Mouse (Mus musculus): Measurements from ENCODE around the gene Enox1. TPM values are rescaled to one million over a fixed set of nuclear protein-coding genes. Genes with fewer than 3 reads are reported as not detected.

Gene Enox1
- polyA plus RNA-seq, 1 experiment: 0.30 TPM

DNA sequence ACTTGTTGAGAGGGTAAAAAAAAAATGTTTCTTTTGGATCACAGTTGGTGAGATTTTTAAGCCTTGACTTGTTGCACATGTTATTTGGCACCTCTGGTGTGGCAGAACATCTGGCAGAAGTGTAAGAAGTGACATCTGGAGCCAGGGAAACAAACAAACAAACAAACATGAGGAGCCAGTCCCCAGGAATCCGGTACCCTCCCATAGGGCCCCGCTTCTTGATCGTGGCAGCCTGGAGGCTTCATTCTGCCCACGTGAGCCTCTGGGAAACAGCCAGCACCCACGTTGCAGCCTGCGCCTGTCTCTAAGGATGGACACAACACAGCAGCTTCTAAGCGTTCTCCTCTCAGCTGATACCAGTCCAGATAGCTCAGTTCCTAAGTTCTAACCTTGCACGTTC is 211.8 kb downstream of the Enox1 start:
- Histone ChIP-seq H3K4me1 (ENCODE audit: control insufficient read depth, insufficient read depth, insufficient read length, low read length) (no peaks in the 10 kb centered on the region), H3K4me3 (ENCODE audit: low read depth, low read length) (no peak overlapping the region), H3K27ac (ENCODE audit: insufficient read depth, low read depth, low read length) (no peak overlapping the region), H3K36me3 (ENCODE audit: control insufficient read depth, insufficient read depth, low read length) (no peaks in the 10 kb centered on the region), H3K27me3 (ENCODE audit: control insufficient read depth, insufficient read depth, low read length) (no peaks in the 10 kb centered on the region)
- no peak for TF ChIP-seq POLR2A (IDR thresholded peaks at IDR 0.05; ENCODE audit: low read depth, low read length)
- TF ChIP-seq CTCF (IDR thresholded peaks at IDR 0.05; ENCODE audit: extremely low read depth, insufficient read length, insufficient replicate concordance, low read depth, low read length): no peak
- WGBS: 64% methylated on average over 8 of the region's 8 CpGs

DNA sequence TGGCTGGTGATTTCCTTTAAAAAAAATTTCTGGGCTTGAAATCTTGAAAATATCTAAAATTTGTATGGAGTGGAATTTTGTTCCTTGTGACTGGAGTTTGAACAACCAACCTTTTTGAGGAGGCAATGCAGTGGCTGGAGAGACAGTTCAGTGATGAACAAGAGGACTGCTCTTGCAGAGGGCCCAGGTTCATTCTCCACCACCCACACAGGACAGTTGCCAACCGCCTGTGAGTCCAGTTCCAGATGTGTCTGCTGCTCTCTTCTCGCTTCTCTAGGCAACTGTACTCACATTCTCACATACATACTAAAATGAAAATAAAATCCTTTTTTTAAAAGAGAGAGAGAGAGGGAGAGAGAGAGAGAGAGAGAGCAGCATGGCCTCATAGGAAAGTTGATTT is 212.5 kb downstream of the Enox1 start:
- H3K27ac ChIP-seq (ENCODE audit: insufficient read depth, low read depth, low read length): no peak overlapping the region
- TF ChIP-seq CTCF (IDR thresholded peaks at IDR 0.05; ENCODE audit: extremely low read depth, insufficient read length, insufficient replicate concordance, low read depth, low read length) (no peak), POLR2A (IDR thresholded peaks at IDR 0.05; ENCODE audit: low read depth, low read length) (no peak)
- H3K36me3 ChIP-seq (ENCODE audit: control insufficient read depth, insufficient read depth, low read length): no peaks in the 10 kb centered on the region
- H3K4me1 ChIP-seq (ENCODE audit: control insufficient read depth, insufficient read depth, insufficient read length, low read length): no peaks in the 10 kb centered on the region
- no peak overlapping the region for H3K4me3 ChIP-seq (ENCODE audit: low read depth, low read length)
- H3K27me3 ChIP-seq (ENCODE audit: control insufficient read depth, insufficient read depth, low read length): no peaks in the 10 kb centered on the region
- WGBS: 74% methylated on average over 2 of the region's 2 CpGs

DNA sequence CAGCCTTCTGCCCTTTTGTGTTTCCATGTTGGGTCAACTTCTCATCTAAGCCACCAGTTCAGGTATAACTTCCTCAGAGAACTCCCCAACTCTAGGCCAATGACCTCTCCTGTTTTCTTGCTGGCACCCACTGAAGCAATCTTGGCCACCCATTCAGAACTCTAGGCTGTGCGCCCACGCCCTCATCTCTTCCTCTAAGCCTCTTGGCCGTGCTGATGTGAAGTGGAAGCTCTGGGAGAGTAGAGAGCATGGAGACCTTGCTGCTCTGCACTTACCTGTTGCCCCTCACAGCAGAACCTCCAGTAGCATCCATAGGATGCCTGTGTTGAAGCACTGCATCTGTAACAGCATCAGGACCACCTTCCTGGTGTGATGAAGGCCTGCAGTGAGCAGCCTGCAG is 214.0 kb downstream of the Enox1 start:
- TF ChIP-seq CTCF (IDR thresholded peaks at IDR 0.05; ENCODE audit: extremely low read depth, insufficient read length, insufficient replicate concordance, low read depth, low read length) (no peak), POLR2A (IDR thresholded peaks at IDR 0.05; ENCODE audit: low read depth, low read length) (no peak)
- Histone ChIP-seq H3K4me1 (ENCODE audit: control insufficient read depth, insufficient read depth, insufficient read length, low read length) (no peaks in the 10 kb centered on the region), H3K27me3 (ENCODE audit: control insufficient read depth, insufficient read depth, low read length) (no peaks in the 10 kb centered on the region), H3K27ac (ENCODE audit: insufficient read depth, low read depth, low read length) (no peak overlapping the region), H3K4me3 (ENCODE audit: low read depth, low read length) (no peak overlapping the region), H3K36me3 (ENCODE audit: control insufficient read depth, insufficient read depth, low read length) (no peaks in the 10 kb centered on the region)
- 72% methylated on average over 3 of the region's 3 CpGs for WGBS

DNA sequence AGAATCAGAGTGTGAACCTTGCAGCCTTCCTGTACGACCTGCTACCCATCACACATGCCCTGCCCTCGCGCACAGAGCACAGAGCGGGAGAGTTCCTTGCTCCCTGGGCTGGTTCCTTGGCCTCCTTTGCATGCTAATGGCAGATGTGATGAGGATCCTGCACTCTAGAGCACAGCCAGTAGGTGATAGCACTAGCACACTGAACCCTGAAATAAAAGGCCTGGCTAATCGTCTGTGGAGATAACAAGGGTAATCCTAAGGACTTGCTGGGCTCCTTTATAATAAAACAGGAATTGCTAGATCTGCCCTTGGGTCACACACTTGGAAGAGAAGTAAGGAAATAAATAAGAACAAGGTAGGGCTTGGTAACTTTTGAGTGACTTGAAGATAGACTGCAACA is 215.4 kb downstream of the Enox1 start:
- H3K4me3 ChIP-seq (ENCODE audit: low read depth, low read length): no peak overlapping the region
- no peaks in the 10 kb centered on the region for H3K36me3 ChIP-seq (ENCODE audit: control insufficient read depth, insufficient read depth, low read length)
- 58% methylated on average over 5 of the region's 5 CpGs for WGBS
- H3K27me3 ChIP-seq (ENCODE audit: control insufficient read depth, insufficient read depth, low read length): no peaks in the 10 kb centered on the region
- no peaks in the 10 kb centered on the region for H3K4me1 ChIP-seq (ENCODE audit: control insufficient read depth, insufficient read depth, insufficient read length, low read length)
- TF ChIP-seq CTCF (IDR thresholded peaks at IDR 0.05; ENCODE audit: extremely low read depth, insufficient read length, insufficient replicate concordance, low read depth, low read length) (no peak), POLR2A (IDR thresholded peaks at IDR 0.05; ENCODE audit: low read depth, low read length) (no peak)
- no peak overlapping the region for H3K27ac ChIP-seq (ENCODE audit: insufficient read depth, low read depth, low read length)

DNA sequence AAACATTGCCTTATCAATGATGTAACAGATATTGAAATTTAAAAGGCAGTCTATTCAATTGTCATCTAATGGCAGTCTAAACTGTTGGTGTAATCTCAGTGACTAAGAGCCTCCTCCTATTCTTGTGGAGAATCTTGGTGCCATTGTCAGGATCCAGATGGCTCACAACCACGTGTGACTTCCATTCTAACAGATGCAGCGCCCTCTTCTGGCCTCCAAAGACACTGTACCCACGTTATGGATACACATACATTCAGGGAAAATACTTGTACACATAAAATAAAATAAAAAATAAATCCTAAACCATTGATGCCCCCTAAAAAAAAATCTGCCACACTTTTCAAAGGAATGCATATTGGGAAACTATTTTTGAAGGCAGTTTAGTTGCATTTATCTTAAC is 216.6 kb downstream of the Enox1 start:
- TF ChIP-seq CTCF (IDR thresholded peaks at IDR 0.05; ENCODE audit: extremely low read depth, insufficient read length, insufficient replicate concordance, low read depth, low read length): no peak
- no peak for TF ChIP-seq POLR2A (IDR thresholded peaks at IDR 0.05; ENCODE audit: low read depth, low read length)
- Histone ChIP-seq H3K27ac (ENCODE audit: insufficient read depth, low read depth, low read length) (no peak overlapping the region), H3K4me1 (ENCODE audit: control insufficient read depth, insufficient read depth, insufficient read length, low read length) (no peaks in the 10 kb centered on the region), H3K27me3 (ENCODE audit: control insufficient read depth, insufficient read depth, low read length) (no peaks in the 10 kb centered on the region), H3K4me3 (ENCODE audit: low read depth, low read length) (no peak overlapping the region), H3K36me3 (ENCODE audit: control insufficient read depth, insufficient read depth, low read length) (no peaks in the 10 kb centered on the region)
- 54% methylated on average over 3 of the region's 3 CpGs for WGBS

DNA sequence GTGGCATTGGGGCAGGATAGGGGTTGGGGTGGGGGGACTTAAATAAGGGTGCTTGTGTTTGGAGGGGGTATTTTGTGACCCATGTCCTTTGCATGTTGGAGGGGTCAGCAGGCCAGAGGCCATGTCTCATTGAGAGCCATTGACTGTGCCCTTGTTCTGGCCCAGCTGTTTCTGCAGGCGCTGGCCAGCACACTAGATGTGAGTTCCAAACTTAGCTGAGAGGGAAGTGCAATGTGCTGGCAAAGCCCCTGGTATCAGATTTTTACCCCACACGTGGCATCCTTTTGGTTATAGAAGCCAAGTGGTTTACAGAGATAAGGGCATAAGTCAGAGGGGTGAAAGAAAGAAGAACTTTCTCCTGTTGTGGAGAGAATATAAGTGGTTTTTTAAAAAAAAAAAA is 218.5 kb downstream of the Enox1 start:
- no peaks in the 10 kb centered on the region for H3K4me1 ChIP-seq (ENCODE audit: control insufficient read depth, insufficient read depth, insufficient read length, low read length)
- WGBS: 46% methylated on average over 2 of the region's 2 CpGs
- no peaks in the 10 kb centered on the region for H3K27me3 ChIP-seq (ENCODE audit: control insufficient read depth, insufficient read depth, low read length)
- H3K36me3 ChIP-seq (ENCODE audit: control insufficient read depth, insufficient read depth, low read length): no peaks in the 10 kb centered on the region
- no peak overlapping the region for H3K4me3 ChIP-seq (ENCODE audit: low read depth, low read length)
- TF ChIP-seq POLR2A (IDR thresholded peaks at IDR 0.05; ENCODE audit: low read depth, low read length) (no peak), CTCF (IDR thresholded peaks at IDR 0.05; ENCODE audit: extremely low read depth, insufficient read length, insufficient replicate concordance, low read depth, low read length) (no peak)
- no peak overlapping the region for H3K27ac ChIP-seq (ENCODE audit: insufficient read depth, low read depth, low read length)

DNA sequence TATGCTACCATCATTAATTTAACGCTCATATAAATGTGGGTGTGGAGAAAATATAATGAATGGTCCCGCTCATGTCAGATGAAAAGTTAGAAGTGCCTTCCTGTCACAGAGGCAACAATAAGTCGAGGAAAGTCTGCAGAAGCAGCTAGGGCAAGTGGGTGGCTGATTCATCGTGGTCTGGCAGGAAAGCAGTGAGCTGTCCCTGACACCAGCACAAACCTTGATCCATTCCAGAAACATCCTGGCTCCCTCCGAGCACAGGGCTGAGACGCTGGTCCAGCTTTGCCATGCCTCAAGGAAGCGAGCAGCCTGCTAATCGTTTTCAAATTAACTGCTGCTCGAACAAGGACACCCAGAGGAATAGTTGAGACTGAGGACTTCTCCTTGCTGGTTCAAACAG is 219.1 kb downstream of the Enox1 start:
- Histone ChIP-seq H3K4me1 (ENCODE audit: control insufficient read depth, insufficient read depth, insufficient read length, low read length) (no peaks in the 10 kb centered on the region), H3K4me3 (ENCODE audit: low read depth, low read length) (no peak overlapping the region), H3K36me3 (ENCODE audit: control insufficient read depth, insufficient read depth, low read length) (no peaks in the 10 kb centered on the region), H3K27me3 (ENCODE audit: control insufficient read depth, insufficient read depth, low read length) (no peaks in the 10 kb centered on the region), H3K27ac (ENCODE audit: insufficient read depth, low read depth, low read length) (no peak overlapping the region)
- WGBS: 34% methylated on average over 9 of the region's 9 CpGs
- TF ChIP-seq CTCF (IDR thresholded peaks at IDR 0.05; ENCODE audit: extremely low read depth, insufficient read length, insufficient replicate concordance, low read depth, low read length) (no peak), POLR2A (IDR thresholded peaks at IDR 0.05; ENCODE audit: low read depth, low read length) (no peak)

DNA sequence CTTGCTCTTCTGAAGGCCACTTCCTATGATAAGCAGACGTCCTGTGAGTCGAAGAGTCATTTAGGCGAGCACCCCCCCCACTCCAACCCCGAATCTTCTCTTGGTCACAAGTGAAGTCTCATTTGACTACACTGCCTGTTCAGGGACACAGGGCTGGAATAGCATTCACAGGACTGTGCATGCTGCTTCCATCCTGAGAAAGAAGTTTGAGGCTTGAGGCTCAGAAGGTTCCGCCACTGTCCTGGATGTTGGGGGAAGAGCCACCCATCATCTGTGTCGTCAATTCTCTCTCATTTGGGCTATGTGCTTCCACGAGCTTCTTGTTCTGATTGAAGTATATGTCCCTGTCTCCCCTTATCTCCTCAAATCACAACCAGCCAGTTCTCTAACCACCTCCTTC is 220.2 kb downstream of the Enox1 start:
- no peak for TF ChIP-seq CTCF (IDR thresholded peaks at IDR 0.05; ENCODE audit: extremely low read depth, insufficient read length, insufficient replicate concordance, low read depth, low read length)
- no peak for TF ChIP-seq POLR2A (IDR thresholded peaks at IDR 0.05; ENCODE audit: low read depth, low read length)
- Histone ChIP-seq H3K27me3 (ENCODE audit: control insufficient read depth, insufficient read depth, low read length) (no peaks in the 10 kb centered on the region), H3K4me3 (ENCODE audit: low read depth, low read length) (no peak overlapping the region), H3K4me1 (ENCODE audit: control insufficient read depth, insufficient read depth, insufficient read length, low read length) (no peaks in the 10 kb centered on the region), H3K27ac (ENCODE audit: insufficient read depth, low read depth, low read length) (no peak overlapping the region), H3K36me3 (ENCODE audit: control insufficient read depth, insufficient read depth, low read length) (no peaks in the 10 kb centered on the region)
- WGBS: 67% methylated on average over 7 of the region's 7 CpGs
